Mouse (Mus musculus): ENCODE results near the gene Car15. TPM values are rescaled to one million over a fixed set of nuclear protein-coding genes. Genes with fewer than 3 reads are reported as not detected.

Car15 gene
- polyA plus RNA-seq, 1 experiment from 2014 or later, result 2.9 TPM

GRCm38 (mm10) chr16:17794047-17794446 lies 44.1 kb downstream of the Car15 start:
- Histone ChIP-seq H3K9ac (ENCODE audit: low read depth, low read length) (no peak overlapping the region), H3K36me3 (ENCODE audit: control insufficient read depth, insufficient read depth, low read length) (peaks cover 2% of the 10 kb centered on the region; the same call in 1 of the 2 replicates), H3K4me3 (ENCODE audit: low read depth, low read length) (no peak overlapping the region), H3K4me1 (replicated peaks; ENCODE audit: control insufficient read depth, insufficient read depth, low read length) (peaks cover 4% of the 10 kb centered on the region), H3K4me2 (replicated peaks; ENCODE audit: low read depth, low read length) (no peak overlapping the region), H3K9me3 (ENCODE audit: control insufficient read depth, low read length) (no peaks in the 10 kb centered on the region), H3K27me3 (ENCODE audit: control insufficient read depth, insufficient read depth, low read length) (peaks cover 39% of the 10 kb centered on the region), H3K27ac (ENCODE audit: low read depth, low read length) (no peak overlapping the region)
- no peak for ATAC-seq (ENCODE audit: low FRiP score)
- WGBS, result 82% methylated on average over 4 of the region's 4 CpGs
- DNase-seq (ENCODE audit: low spot score), result no peak

- Histone ChIP-seq H3K27ac (ENCODE audit: low read depth, low read length) (no peak overlapping the region), H3K36me3 (ENCODE audit: control insufficient read depth, insufficient read depth, low read length) (peaks cover 5% of the 10 kb centered on the region; the same call in 1 of the 2 replicates), H3K4me3 (ENCODE audit: low read depth, low read length) (no peak overlapping the region), H3K9ac (ENCODE audit: low read depth, low read length) (no peak overlapping the region), H3K27me3 (ENCODE audit: control insufficient read depth, insufficient read depth, low read length) (peaks cover 25% of the 10 kb centered on the region), H3K4me2 (replicated peaks; ENCODE audit: low read depth, low read length) (no peak overlapping the region), H3K9me3 (ENCODE audit: control insufficient read depth, low read length) (no peaks in the 10 kb centered on the region), H3K4me1 (replicated peaks; ENCODE audit: control insufficient read depth, insufficient read depth, low read length) (peaks cover 4% of the 10 kb centered on the region; the same call in 1 of the 2 replicates)
- WGBS, result 61% methylated on average over 3 of the region's 3 CpGs
- ATAC-seq (ENCODE audit: low FRiP score) (no peak), DNase-seq (ENCODE audit: low spot score) (no peak)
Observed at GRCm38 (mm10) chr16:17792728-17793127, 45.4 kb downstream of the Car15 start.

- Histone ChIP-seq H3K9me3 (ENCODE audit: control insufficient read depth, low read length) (no peaks in the 10 kb centered on the region), H3K36me3 (ENCODE audit: control insufficient read depth, insufficient read depth, low read length) (peaks cover 7% of the 10 kb centered on the region; the same call in 1 of the 2 replicates), H3K4me3 (ENCODE audit: low read depth, low read length) (no peak overlapping the region), H3K4me2 (replicated peaks; ENCODE audit: low read depth, low read length) (no peak overlapping the region), H3K4me1 (replicated peaks; ENCODE audit: control insufficient read depth, insufficient read depth, low read length) (no peaks in the 10 kb centered on the region), H3K27me3 (ENCODE audit: control insufficient read depth, insufficient read depth, low read length) (no peaks in the 10 kb centered on the region), H3K27ac (ENCODE audit: low read depth, low read length) (no peak overlapping the region), H3K9ac (ENCODE audit: low read depth, low read length) (no peak overlapping the region)
- ATAC-seq (ENCODE audit: low FRiP score) (no peak), DNase-seq (ENCODE audit: low spot score) (no peak)
- WGBS, result 61% methylated on average over 3 of the region's 3 CpGs
Observed at GRCm38 (mm10) chr16:17785337-17785736, 52.8 kb downstream of the Car15 start.

Other genes with a start within 250 kb of the Car15 start
- 39.1 and 40.9 TPM in 2 replicates for gene Smpd4, start 219.0 kb downstream of the Car15 start, polyA plus RNA-seq (2014; fragmentation: Nextera tagmentation; extraction: Ambion mirVana)
- 4.4 and 5.9 TPM in 2 replicates for gene Ccdc74a, start 191.9 kb downstream of the Car15 start, polyA plus RNA-seq (2014; fragmentation: Nextera tagmentation; extraction: Ambion mirVana)
- gene Med15, start 105.5 kb downstream of the Car15 start, polyA plus RNA-seq (2014; fragmentation: Nextera tagmentation; extraction: Ambion mirVana), result 34.2 and 42.8 TPM in 2 replicates
- 44.8 and 45.0 TPM in 2 replicates for gene Klhl22, start 78.7 kb downstream of the Car15 start, polyA plus RNA-seq (2014; fragmentation: Nextera tagmentation; extraction: Ambion mirVana)
- gene Scarf2, start 41.1 kb downstream of the Car15 start, polyA plus RNA-seq (2014; fragmentation: Nextera tagmentation; extraction: Ambion mirVana), result 6.4 and 7.2 TPM in 2 replicates
- 0.20 and 0.49 TPM in 2 replicates for gene B830017H08Rik, start 5.2 kb downstream of the Car15 start, polyA plus RNA-seq (2014; fragmentation: Nextera tagmentation; extraction: Ambion mirVana)
- gene Gm20518, start 53.3 kb upstream of the Car15 start, polyA plus RNA-seq (2014; fragmentation: Nextera tagmentation; extraction: Ambion mirVana), result 0.15 and 0.29 TPM in 2 replicates
- gene Tssk1, start 55.9 kb upstream of the Car15 start, polyA plus RNA-seq (2014; fragmentation: Nextera tagmentation; extraction: Ambion mirVana), result 0.04 and 0.11 TPM in 2 replicates
- 72.9 and 75.7 TPM in 2 replicates for gene Dgcr2, start 60.2 kb upstream of the Car15 start, polyA plus RNA-seq (2014; fragmentation: Nextera tagmentation; extraction: Ambion mirVana)
- gene Tssk2, start 60.3 kb upstream of the Car15 start, polyA plus RNA-seq (2014; fragmentation: Nextera tagmentation; extraction: Ambion mirVana), result not detected in 2 replicates
- 38.3 and 40.5 TPM in 2 replicates for gene Ess2, start 73.0 kb upstream of the Car15 start, polyA plus RNA-seq (2014; fragmentation: Nextera tagmentation; extraction: Ambion mirVana)
- gene Gsc2, start 76.7 kb upstream of the Car15 start, polyA plus RNA-seq (2014; fragmentation: Nextera tagmentation; extraction: Ambion mirVana), result 0.17 TPM in 1 of 2 replicates, not detected in the other
- gene Slc25a1, start 89.9 kb upstream of the Car15 start, polyA plus RNA-seq (2014; fragmentation: Nextera tagmentation; extraction: Ambion mirVana), result 114 and 118 TPM in 2 replicates
- gene Vpreb2, start 142.1 kb upstream of the Car15 start, polyA plus RNA-seq (2014; fragmentation: Nextera tagmentation; extraction: Ambion mirVana), result not detected in 2 replicates
- gene Dgcr6, start 214.5 kb upstream of the Car15 start, polyA plus RNA-seq (2014; fragmentation: Nextera tagmentation; extraction: Ambion mirVana), result 128 and 130 TPM in 2 replicates